Mouse (Mus musculus) midbrain, postnatal 0 days (tissue): ENCODE measurements around the gene Adamts18. TPM values are rescaled to one million over a fixed set of nuclear protein-coding genes. Genes with fewer than 3 reads are reported as not detected.

Experiments
- ATAC-seq: fragments of 200-750 bp; cut with Nextera tagmentation; 2 replicates; pipeline ENCODE4 v1.8.0; 2017; ENCODE audit warnings: moderate number of reproducible peaks, mild to moderate bottlenecking, moderate TSS enrichment, moderate library complexity; ENCODE audit not compliant: low FRiP score
- DNase-seq: peaks from one replicate; pipeline ENCODE4 v3.0.0-alpha.2; 2015; ENCODE audit warnings: low spot score
- H3K27ac ChIP-seq: fragments of 300-500 bp; sonication (generic); 2 replicates; pipeline ENCODE4 v1.5.1; 2014; ENCODE audit warnings: low read depth, mild to moderate bottlenecking, low read length, mixed read lengths
- H3K27me3 ChIP-seq: fragments of 300-500 bp; sonication (generic); 2 replicates; pipeline ENCODE4 v1.6.1; 2014; ENCODE audit warnings: low read length, control low read depth, mixed read lengths; ENCODE audit not compliant: insufficient read depth
- H3K36me3 ChIP-seq: fragments of 300-500 bp; sonication (generic); 2 replicates; pipeline ENCODE4 v1.6.1; 2014; ENCODE audit warnings: low read length, control low read depth, mixed read lengths; ENCODE audit not compliant: insufficient read depth
- H3K4me1 ChIP-seq: fragments of 300-500 bp; sonication (generic); 2 replicates; pipeline ENCODE4 v1.6.1; 2014; ENCODE audit warnings: mild to moderate bottlenecking, control low read depth, antibody characterized with exemption, low read length, mixed read lengths; ENCODE audit not compliant: insufficient read depth
- H3K4me2 ChIP-seq: fragments of 300-500 bp; sonication (generic); 2 replicates; pipeline ENCODE4 v1.6.1; 2014; ENCODE audit warnings: low read depth, mild to moderate bottlenecking, low read length, mixed read lengths; ENCODE audit not compliant: poor library complexity, severe bottlenecking
- H3K4me3 ChIP-seq: fragments of 300-500 bp; sonication (generic); 2 replicates; pipeline ENCODE4 v1.5.1; 2014; ENCODE audit warnings: low read depth, mild to moderate bottlenecking, low read length, moderate library complexity
- H3K9ac ChIP-seq: fragments of 300-500 bp; sonication (generic); replicated peaks from 2 replicates; pipeline ENCODE4 v1.6.1; 2014; ENCODE audit warnings: mild to moderate bottlenecking, low read length, moderate library complexity, mixed read lengths; ENCODE audit not compliant: poor library complexity, severe bottlenecking
- H3K9me3 ChIP-seq: fragments of 300-500 bp; sonication (generic); 2 replicates; pipeline ENCODE4 v1.6.1; 2016; ENCODE audit warnings: low read length, control low read depth
- CTCF ChIP-seq: IDR thresholded peaks from 2 replicates; pipeline ENCODE4 v1.5.1; 2016; ENCODE audit warnings: antibody characterized with exemption, mild to moderate bottlenecking
- WGBS: fragments of 180-500 bp; shearing (Covaris S2); extraction: QIAGEN DNeasy Blood & Tissue Kit; methylation state at CpG from one replicate; pipeline ENCODE4 v1.1.7; 2014; 5-methylcytosine and 5-hydroxymethylcytosine counted together
- polyA plus RNA-seq: library from polyadenylated mRNA; unstranded; fragments of >200 nt; fragmentation: Nextera tagmentation; extraction: Ambion mirVana; gene quantifications from 2 replicates; pipeline ENCODE4 v1.2.1, GENCODE M21; 2015
- total RNA-seq: library from RNA; depleted of rRNA; stranded (reverse); fragments of >200 nt; gene quantifications from 2 replicates; pipeline ENCODE4 v1.2.3, GENCODE M21; 2014

Gene Adamts18
- total and polyA plus RNA-seq, 2 experiments from 2014 or later = 3.2 to 4.9 TPM

GRCm38 (mm10) chr8:113833644-113834043 lies 14.9 kb downstream of the Adamts18 start:
- Histone ChIP-seq H3K9ac (no peak overlapping the region), H3K27ac (no peak overlapping the region), H3K36me3 (no peaks in the 10 kb centered on the region), H3K9me3 (no peaks in the 10 kb centered on the region), H3K27me3 (no peaks in the 10 kb centered on the region), H3K4me1 (no peaks in the 10 kb centered on the region), H3K4me2 (no peak overlapping the region), H3K4me3 (no peak overlapping the region)
- WGBS = 38% methylated on average over 4 of the region's 4 CpGs
- DNase-seq (no peak), ATAC-seq (no peak)
- no peak for TF ChIP-seq CTCF

- Histone ChIP-seq H3K36me3 (no peaks in the 10 kb centered on the region), H3K9me3 (no peaks in the 10 kb centered on the region), H3K9ac (no peak overlapping the region), H3K4me3 (no peak overlapping the region), H3K4me1 (no peaks in the 10 kb centered on the region), H3K27me3 (no peaks in the 10 kb centered on the region), H3K4me2 (no peak overlapping the region), H3K27ac (no peak overlapping the region)
- DNase-seq = no peak
- no peak for TF ChIP-seq CTCF
- WGBS = 99% methylated on average over 3 of the region's 3 CpGs
- ATAC-seq = no peak
These were observed 21.3 kb downstream of the Adamts18 start for GRCm38 (mm10) chr8:113827270-113827669.

GRCm38 (mm10) chr8:113820983-113821587 lies 27.5 kb downstream of the Adamts18 start:
- Histone ChIP-seq H3K4me3 (no peak overlapping the region), H3K4me2 (no peak overlapping the region), H3K36me3 (no peaks in the 10 kb centered on the region), H3K9me3 (no peaks in the 10 kb centered on the region), H3K27ac (no peak overlapping the region), H3K27me3 (no peaks in the 10 kb centered on the region), H3K4me1 (no peaks in the 10 kb centered on the region), H3K9ac (no peak overlapping the region)
- WGBS = 87% methylated on average over 16 of the region's 16 CpGs
- no peak for TF ChIP-seq CTCF
- no peak for DNase-seq
- ATAC-seq = no peak

- H3K27me3 ChIP-seq = no peaks in the 10 kb centered on the region
- H3K4me1 ChIP-seq = no peaks in the 10 kb centered on the region; the same call in 1 of the 2 replicates
- no peak for DNase-seq
- no peak for TF ChIP-seq CTCF
- H3K4me2 ChIP-seq = no peak overlapping the region
- H3K9me3 ChIP-seq = no peaks in the 10 kb centered on the region
- ATAC-seq = no peak
- H3K36me3 ChIP-seq = no peaks in the 10 kb centered on the region
- 26% methylated on average over 6 of the region's 6 CpGs for WGBS
- no peak overlapping the region for H3K4me3 ChIP-seq
- H3K27ac ChIP-seq = no peak overlapping the region
- no peak overlapping the region for H3K9ac ChIP-seq
These were observed 34.6 kb downstream of the Adamts18 start for GRCm38 (mm10) chr8:113813966-113814365.

GRCm38 (mm10) chr8:113811521-113811920 lies 37.0 kb downstream of the Adamts18 start:
- no peak overlapping the region for H3K4me3 ChIP-seq
- no peaks in the 10 kb centered on the region for H3K36me3 ChIP-seq
- ATAC-seq (no peak), DNase-seq (peak; percentile 0)
- no peak overlapping the region for H3K9ac ChIP-seq
- no peak for TF ChIP-seq CTCF
- no peaks in the 10 kb centered on the region for H3K9me3 ChIP-seq
- H3K27ac ChIP-seq = no peak overlapping the region
- WGBS = 71% methylated on average over 4 of the region's 4 CpGs
- no peaks in the 10 kb centered on the region for H3K27me3 ChIP-seq
- H3K4me1 ChIP-seq = no peaks in the 10 kb centered on the region; the same call in 1 of the 2 replicates
- no peak overlapping the region for H3K4me2 ChIP-seq

GRCm38 (mm10) chr8:113809929-113810328 lies 38.6 kb downstream of the Adamts18 start:
- DNase-seq = peak; percentile 0
- H3K9me3 ChIP-seq = no peaks in the 10 kb centered on the region
- no peak for ATAC-seq
- WGBS = 75% methylated on average over 5 of the region's 5 CpGs
- H3K9ac ChIP-seq = no peak overlapping the region
- no peaks in the 10 kb centered on the region for H3K36me3 ChIP-seq
- H3K27me3 ChIP-seq = no peaks in the 10 kb centered on the region
- TF ChIP-seq CTCF = no peak
- no peak overlapping the region for H3K4me3 ChIP-seq
- no peak overlapping the region for H3K4me2 ChIP-seq
- H3K27ac ChIP-seq = no peak overlapping the region
- no peaks in the 10 kb centered on the region; the same call in 1 of the 2 replicates for H3K4me1 ChIP-seq
